Mouse (Mus musculus) monocyte, adult 5-6 weeks (primary cell): ENCODE measurements around the gene Tmem158. TPM values are rescaled to one million over a fixed set of nuclear protein-coding genes. Genes with fewer than 3 reads are reported as not detected.

Experiments
- ATAC-seq: fragments of 153-309, 156-312 bp; replicated peaks from 2 replicates; pipeline ENCODE4 v1.8.0; 2017; ENCODE audit warnings: mild to moderate bottlenecking; ENCODE audit not compliant: low TSS enrichment, insufficient number of reproducible peaks, severe bottlenecking, poor library complexity, low FRiP score
- total RNA-seq: library from RNA; stranded (forward); fragments of 200-1000, 200-491, 200-594 nt; gene quantifications from 3 replicates; pipeline ENCODE4 v1.2.3, GENCODE M21; 2017

Tmem158 gene
- total RNA-seq, 1 experiment from 2014 or later, result 0.57 TPM

- no peak for ATAC-seq
These were observed 1.8 kb downstream of the Tmem158 start for GRCm38 (mm10) chr9:123258796-123259195.

DNA sequence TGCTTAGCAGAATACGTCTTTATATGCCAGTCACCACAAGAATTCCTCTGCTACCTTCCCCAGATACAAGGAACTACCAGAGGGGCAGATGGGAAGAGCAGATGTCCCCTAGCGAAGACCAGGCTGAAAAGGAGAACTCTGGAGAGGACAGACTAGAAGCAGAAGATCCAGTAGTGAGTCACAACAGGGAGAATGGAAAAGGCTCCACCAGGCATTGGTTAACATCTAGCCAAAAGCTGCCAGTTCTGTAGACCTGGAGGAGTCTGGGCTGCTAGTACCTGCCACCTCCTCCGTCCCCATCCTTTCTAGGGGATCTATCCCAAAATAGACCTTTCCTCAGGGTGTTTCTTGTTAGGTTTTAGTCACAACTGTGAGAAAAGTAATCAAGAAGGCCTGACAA lies 4.8 kb downstream of the Tmem158 start:
- ATAC-seq, result no peak

- no peak for ATAC-seq
These were observed 12.6 kb downstream of the Tmem158 start for GRCm38 (mm10) chr9:123247992-123248391.

DNA sequence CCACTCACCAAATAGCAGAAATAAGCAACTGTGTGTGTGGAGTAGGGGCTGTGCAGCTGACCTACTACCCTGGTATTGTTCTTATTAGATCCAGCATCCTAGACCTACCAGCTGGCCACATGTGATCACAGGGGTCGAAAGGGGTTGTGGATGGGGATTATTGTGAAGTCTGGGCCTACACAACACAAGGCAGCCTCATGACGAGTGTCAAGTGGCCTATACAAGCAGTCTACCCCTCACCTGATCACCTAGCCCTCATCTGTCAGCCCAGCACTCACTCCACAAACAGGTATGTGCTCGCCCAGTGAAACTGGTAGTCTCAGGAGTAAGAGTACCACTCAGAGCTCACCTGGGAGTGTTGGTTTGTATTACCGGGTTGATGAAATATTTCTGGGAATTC lies 15.4 kb downstream of the Tmem158 start:
- no peak for ATAC-seq

GRCm38 (mm10) chr9:123243988-123244387 lies 16.6 kb downstream of the Tmem158 start:
- ATAC-seq, result no peak

GRCm38 (mm10) chr9:123241191-123241590 lies 19.4 kb downstream of the Tmem158 start:
- ATAC-seq, result no peak

GRCm38 (mm10) chr9:123240751-123241150 lies 19.8 kb downstream of the Tmem158 start:
- ATAC-seq, result no peak

DNA sequence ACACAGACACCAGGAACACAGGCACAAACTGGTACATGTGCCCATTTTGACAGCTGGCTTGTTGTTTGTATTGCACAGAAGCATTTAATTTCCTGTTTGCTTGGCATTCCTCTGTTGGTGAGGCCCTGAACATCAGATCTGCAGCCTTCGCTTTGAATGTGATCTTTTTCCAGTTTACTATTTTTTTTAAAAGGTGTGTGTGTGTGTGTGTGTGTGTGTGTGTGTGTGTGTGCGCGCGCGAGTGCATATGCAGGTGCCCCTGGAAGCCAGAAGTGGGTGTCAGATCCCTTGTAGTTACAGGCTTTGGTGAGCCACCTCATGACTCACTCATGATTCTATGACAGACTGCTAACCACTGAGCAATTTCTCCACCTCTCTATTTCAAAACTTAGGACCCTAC lies 20.3 kb downstream of the Tmem158 start:
- ATAC-seq, result no peak

GRCm38 (mm10) chr9:123239651-123240050 lies 20.9 kb downstream of the Tmem158 start:
- no peak for ATAC-seq

- ATAC-seq, result no peak
These were observed 22.1 kb downstream of the Tmem158 start for GRCm38 (mm10) chr9:123238256-123239045.

DNA sequence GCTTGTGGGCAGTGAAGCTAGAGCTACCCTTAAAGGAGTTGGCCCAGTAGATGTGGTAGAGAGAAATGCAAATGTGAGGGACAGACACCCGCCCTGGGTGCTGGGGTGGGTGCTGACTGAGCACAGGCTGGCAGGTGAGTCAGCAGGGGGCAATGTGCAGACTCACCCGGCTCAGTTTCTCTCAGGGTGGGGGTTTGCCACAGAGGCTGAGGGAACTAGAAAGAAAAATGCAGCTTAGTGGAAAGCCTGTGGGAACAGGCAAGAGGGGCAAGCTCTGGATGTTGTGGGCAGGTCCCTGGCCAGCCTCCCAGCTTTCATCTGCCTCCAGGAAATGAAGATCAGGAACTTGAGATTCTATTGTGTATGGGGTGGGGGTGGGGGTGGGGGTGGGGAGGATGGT lies 22.8 kb downstream of the Tmem158 start:
- ATAC-seq, result no peak

- no peak for ATAC-seq
These were observed 24.9 kb downstream of the Tmem158 start for GRCm38 (mm10) chr9:123235621-123236020.

DNA sequence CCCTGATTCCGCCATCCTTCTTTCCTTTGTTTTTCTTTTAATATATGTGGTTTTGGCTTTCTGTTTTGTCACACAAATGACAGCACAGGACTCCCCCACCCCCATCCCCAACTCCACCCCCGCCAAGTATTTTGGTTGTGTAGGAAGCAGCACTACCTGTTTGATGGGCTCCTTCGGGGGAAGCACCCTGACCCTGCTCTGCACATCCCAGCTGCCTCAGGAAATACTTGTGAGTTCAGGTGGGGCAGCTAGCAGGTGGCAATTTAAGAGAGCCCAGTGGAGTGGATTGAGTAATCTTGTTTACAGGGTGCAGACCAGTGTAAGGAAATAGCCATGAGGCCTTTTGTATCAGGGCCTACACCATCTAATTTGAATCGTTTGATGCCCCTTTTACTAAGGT lies 30.7 kb downstream of the Tmem158 start:
- no peak for ATAC-seq

GRCm38 (mm10) chr9:123228671-123229070 lies 31.9 kb downstream of the Tmem158 start:
- no peak for ATAC-seq

- ATAC-seq, result no peak
These were observed 33.3 kb downstream of the Tmem158 start for GRCm38 (mm10) chr9:123227106-123227750.

DNA sequence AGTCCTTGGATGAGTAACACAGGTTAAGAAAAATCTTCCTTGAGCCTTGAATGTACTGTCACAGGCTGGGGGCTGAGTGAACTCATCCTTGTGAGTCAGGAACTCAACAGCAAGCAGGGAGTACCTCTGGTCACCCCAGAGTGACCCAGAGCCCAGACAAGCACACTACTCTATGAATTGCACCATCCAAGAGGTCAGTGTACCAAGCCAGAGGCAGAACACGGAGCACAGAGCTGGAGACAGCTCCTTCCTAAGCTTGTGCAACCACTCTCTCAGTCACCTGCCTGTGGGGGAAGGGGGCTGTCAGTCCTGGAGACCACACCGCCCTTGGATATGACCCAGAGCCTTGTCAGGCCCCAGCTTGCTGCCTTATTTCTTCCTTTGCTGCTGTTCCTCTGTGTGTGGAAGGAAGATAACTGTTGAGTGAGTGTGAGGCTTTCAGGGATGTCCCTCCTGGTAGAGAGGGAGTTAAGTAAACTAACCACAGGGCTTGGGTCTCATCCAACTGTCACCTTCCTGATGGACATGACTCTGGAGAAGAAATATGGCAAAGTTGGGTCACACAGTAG lies 35.6 kb downstream of the Tmem158 start:
- no peak for ATAC-seq

GRCm38 (mm10) chr9:123219826-123220225 lies 40.7 kb downstream of the Tmem158 start:
- no peak for ATAC-seq

GRCm38 (mm10) chr9:123215621-123216440 lies 44.7 kb downstream of the Tmem158 start, which contains the start of gene Cdcp1:
Cdcp1 (minus strand) TSS chr9:123216038.
- no peak for ATAC-seq

DNA sequence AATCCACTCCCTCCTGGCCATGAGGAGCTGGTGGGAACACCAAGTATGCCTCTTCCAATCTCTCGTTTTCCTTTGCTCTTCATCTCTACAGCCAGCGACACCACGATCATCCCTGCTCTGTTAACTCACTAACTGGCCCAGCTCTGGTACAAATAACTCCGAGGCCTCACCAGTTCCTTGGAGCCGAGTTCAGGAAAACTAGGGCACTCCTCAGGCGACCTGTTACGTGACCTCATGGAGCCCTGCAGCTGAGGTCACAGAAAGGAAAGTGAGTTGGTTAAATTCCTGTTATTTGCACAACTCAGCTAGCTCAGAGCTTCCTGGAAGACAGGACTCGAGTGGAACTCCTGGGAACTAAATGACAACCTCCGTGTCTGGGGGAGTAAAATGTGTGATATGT lies 47.2 kb downstream of the Tmem158 start:
- ATAC-seq, result no peak
